ENCODE assay signal across 15 mouse cellular contexts in the genomic region with DNA sequence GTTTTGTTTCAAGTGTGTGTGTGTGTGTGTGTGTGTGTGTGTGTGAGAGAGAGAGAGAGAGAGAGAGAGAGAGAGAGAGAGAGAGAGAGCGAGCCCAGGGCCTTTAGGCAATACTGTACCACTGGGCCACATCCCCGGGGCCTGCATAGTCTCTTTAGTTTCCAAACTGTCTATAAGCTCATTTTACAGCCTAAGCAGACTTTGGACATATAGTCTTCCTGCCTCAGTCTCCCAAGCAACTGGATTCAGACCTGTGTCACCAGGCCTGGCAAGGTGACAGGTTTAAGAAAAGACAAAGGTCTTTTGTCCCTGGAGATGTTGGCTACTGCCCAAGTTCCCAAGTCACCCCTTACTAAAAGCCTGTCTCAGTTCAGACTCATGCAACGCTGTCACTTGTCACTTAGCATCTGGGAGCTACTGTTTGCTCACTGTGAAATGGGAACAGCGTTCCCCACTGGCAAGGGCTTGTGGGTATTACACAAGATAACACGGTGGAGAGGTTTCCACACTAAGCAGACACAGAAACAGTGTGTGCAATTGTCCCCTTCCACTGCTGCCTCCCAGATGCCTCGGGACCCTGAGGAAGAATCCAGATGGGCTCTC.
DNase-seq lines count a peak whose midpoint lies in the region; ATAC-seq and TF ChIP-seq lines count a peak whose summit lies in the region.
"Had no signal": no experiment of that assay in that cellular context is flagged by ENCODE, and none has a peak within 500 bp of the region (broad histone marks: within the 10 kb centered on the region; RNA-seq: fewer than 3 reads in every experiment).

No protein-coding gene starts in this region.

- H3K36me3 ChIP-seq in heart, embryonic 13.5 days, result no peaks in the 10 kb centered on the region
- no peaks in the 10 kb centered on the region for H3K36me3 ChIP-seq in lung, embryonic 16.5 days (ENCODE audit: control insufficient read depth, insufficient read depth, low read length)
- H3K36me3 ChIP-seq in small intestine, adult 2 months (ENCODE audit: control insufficient read depth, insufficient read depth, low read length), result no peaks in the 10 kb centered on the region
- H3K36me3 ChIP-seq in hindbrain, embryonic 12.5 days, result no peaks in the 10 kb centered on the region

- H3K4me2 ChIP-seq in heart, embryonic 13.5 days, result no peak overlapping the region
- no peak overlapping the region for H3K4me2 ChIP-seq in lung, embryonic 16.5 days (ENCODE audit: low read depth, low read length)
- H3K4me2 ChIP-seq in hindbrain, embryonic 12.5 days (replicated peaks), result no peak overlapping the region
- H3K4me2 ChIP-seq: heart, embryonic 11.5 days had no signal

- ATAC-seq in heart, embryonic 13.5 days (ENCODE audit: extremely low read depth, insufficient number of reproducible peaks, low FRiP score, low TSS enrichment), result no peak
- peak; percentile 77 for ATAC-seq in lung, embryonic 16.5 days (ENCODE audit: low read depth)
- ATAC-seq in granulocyte monocyte progenitor cell, adult 5-6 weeks (replicated peaks; ENCODE audit: poor library complexity, severe bottlenecking), result peak; percentile 68
- ATAC-seq in hindbrain, embryonic 12.5 days (ENCODE audit: low FRiP score), result no peak
- ATAC-seq: activated CD4-positive, CD25-positive, alpha-beta regulatory T cell, adult 4 months had no signal

- no peaks in the 10 kb centered on the region for H3K9me3 ChIP-seq in heart, embryonic 13.5 days
- H3K9me3 ChIP-seq in lung, embryonic 16.5 days (ENCODE audit: control insufficient read depth, low read length), result no peaks in the 10 kb centered on the region
- H3K9me3 ChIP-seq in hindbrain, embryonic 12.5 days (replicated peaks), result no peaks in the 10 kb centered on the region

- H3K27ac ChIP-seq in heart, embryonic 13.5 days (replicated peaks), result peak overlapping the region; percentile 51; the same call in 1 of the 2 replicates
- peak overlapping the region; percentile 36; the same call in 1 of the 2 replicates for H3K27ac ChIP-seq in lung, embryonic 16.5 days (ENCODE audit: low read length)
- peak overlapping the region; percentile 31 for H3K27ac ChIP-seq in small intestine, adult 2 months (ENCODE audit: insufficient read depth, low read depth, low read length)
- no peak overlapping the region for H3K27ac ChIP-seq in hindbrain, embryonic 12.5 days
- H3K27ac ChIP-seq: left cerebral cortex, adult 2 months; macrophage had no signal

- H3K4me3 ChIP-seq in heart, embryonic 13.5 days, result no peak overlapping the region
- H3K4me3 ChIP-seq in lung, embryonic 16.5 days (ENCODE audit: low read length), result no peak overlapping the region
- no peak overlapping the region for H3K4me3 ChIP-seq in lung, adult 2 months (replicated peaks; ENCODE audit: extremely low read depth, low read depth, low read length)
- H3K4me3 ChIP-seq in small intestine, adult 2 months (ENCODE audit: low read depth, low read length), result no peak overlapping the region
- H3K4me3 ChIP-seq in hindbrain, embryonic 12.5 days, result no peak overlapping the region
- H3K4me3 ChIP-seq: left cerebral cortex, adult 2 months had no signal

- H3K4me1 ChIP-seq in heart, embryonic 13.5 days, result peaks cover 34% of the 10 kb centered on the region
- H3K4me1 ChIP-seq in lung, embryonic 16.5 days (replicated peaks; ENCODE audit: control insufficient read depth, insufficient read depth, low read length), result peaks cover 6% of the 10 kb centered on the region; the same call in 1 of the 2 replicates
- no peaks in the 10 kb centered on the region for H3K4me1 ChIP-seq in lung, adult 2 months (ENCODE audit: control insufficient read depth, insufficient read depth, low read length)
- H3K4me1 ChIP-seq in small intestine, adult 2 months (ENCODE audit: control insufficient read depth, insufficient read depth, insufficient read length, low read length), result peaks cover 19% of the 10 kb centered on the region
- peaks cover 10% of the 10 kb centered on the region; the same call in 1 of the 2 replicates for H3K4me1 ChIP-seq in hindbrain, embryonic 12.5 days

- no peak for TF ChIP-seq POLR2A in lung, adult 2 months (IDR thresholded peaks at IDR 0.05; ENCODE audit: borderline replicate concordance, extremely low read depth, low read depth, low read length)
- TF ChIP-seq POLR2A in small intestine, adult 2 months (IDR thresholded peaks at IDR 0.05; ENCODE audit: low read depth, low read length), result no peak

- no peaks in the 10 kb centered on the region for H3K27me3 ChIP-seq in heart, embryonic 13.5 days (replicated peaks)
- no peaks in the 10 kb centered on the region for H3K27me3 ChIP-seq in lung, embryonic 16.5 days (ENCODE audit: control insufficient read depth, insufficient read depth, low read depth, low read length)
- H3K27me3 ChIP-seq in small intestine, adult 2 months (ENCODE audit: control insufficient read depth, insufficient read depth, low read length), result no peaks in the 10 kb centered on the region
- no peaks in the 10 kb centered on the region for H3K27me3 ChIP-seq in hindbrain, embryonic 12.5 days

- no peak for TF ChIP-seq CTCF in lung, adult 2 months (IDR thresholded peaks at IDR 0.05; ENCODE audit: insufficient read depth, low read length)
- no peak for TF ChIP-seq CTCF in small intestine, adult 2 months (IDR thresholded peaks at IDR 0.05; ENCODE audit: extremely low read depth, insufficient read length, insufficient replicate concordance, low read depth, low read length)

- WGBS in heart, embryonic 13.5 days, result 54% methylated on average over 6 of the region's 6 CpGs
- 42% methylated on average over 6 of the region's 6 CpGs for WGBS in lung, embryonic 16.5 days
- 58% methylated on average over 6 of the region's 6 CpGs for WGBS in lung, adult 2 months
- WGBS in small intestine, adult 2 months, result 30% methylated on average over 6 of the region's 6 CpGs
- 69% methylated on average over 6 of the region's 6 CpGs for WGBS in hindbrain, embryonic 12.5 days

- H3K9ac ChIP-seq in heart, embryonic 13.5 days, result no peak overlapping the region
- H3K9ac ChIP-seq in lung, embryonic 16.5 days (ENCODE audit: low read length), result no peak overlapping the region
- no peak overlapping the region for H3K9ac ChIP-seq in hindbrain, embryonic 12.5 days

- no peak for DNase-seq in heart, adult 18-20 months
- DNase-seq in lung, adult 2 months, result no peak
- DNase-seq in cerebellum, adult 8-10 months, result no peak
- DNase-seq: B cell, adult 2 months; spleen, adult 18-20 months; thymus, adult 18-20 months had no signal

Comparison
In these comparisons a context has a peak if more than half of its experiments do, and no peak if none do; other contexts are left out.
1. ATAC-seq: peak in lung, embryonic 16.5 days (single experiment) and granulocyte monocyte progenitor cell, adult 5-6 weeks (single experiment); none in heart, embryonic 13.5 days (single experiment) and hindbrain, embryonic 12.5 days (single experiment).